Mouse (Mus musculus) thymus, adult 2 months (tissue): ENCODE measurements around the gene Ntf3. TPM values are rescaled to one million over a fixed set of nuclear protein-coding genes. Genes with fewer than 3 reads are reported as not detected.

Experiments
- DNase-seq: peaks from one replicate; pipeline ENCODE4 v3.0.0; 2021
- H3K27ac ChIP-seq: fragments of 200-500 bp; 2 replicates; pipeline ENCODE4 v1.5.1; 2012; ENCODE audit warnings: low read length, control low read depth; ENCODE audit not compliant: control insufficient read depth, insufficient read depth
- H3K27me3 ChIP-seq: fragments of 200-500 bp; 2 replicates; pipeline ENCODE4 v1.6.1; 2012; ENCODE audit warnings: mild to moderate bottlenecking, low read length, moderate library complexity, mixed read lengths; ENCODE audit not compliant: control insufficient read depth, insufficient read depth
- H3K36me3 ChIP-seq: fragments of 200-500 bp; 2 replicates; pipeline ENCODE4 v1.6.1; 2012; ENCODE audit warnings: mild to moderate bottlenecking, low read length, moderate library complexity; ENCODE audit not compliant: control insufficient read depth, insufficient read depth
- H3K4me1 ChIP-seq: fragments of 200-500 bp; replicated peaks from 2 replicates; pipeline ENCODE4 v1.6.1; 2012; ENCODE audit warnings: low read length; ENCODE audit not compliant: control insufficient read depth, insufficient read depth
- H3K4me3 ChIP-seq: fragments of 200-500 bp; 2 replicates; pipeline ENCODE4 v1.5.1; 2012; ENCODE audit warnings: mild to moderate bottlenecking, low read length, control low read depth, moderate library complexity; ENCODE audit not compliant: control insufficient read depth, insufficient read depth
- CTCF ChIP-seq: fragments of 200-500 bp; IDR thresholded peaks from 2 replicates; pipeline ENCODE4 v1.5.1; 2012; ENCODE audit warnings: mild to moderate bottlenecking, control low read depth, low read length, moderate library complexity, borderline replicate concordance; ENCODE audit not compliant: control insufficient read depth, poor library complexity, insufficient read depth; ENCODE audit errors: extremely low read depth
- POLR2A ChIP-seq: fragments of 200-500 bp; IDR thresholded peaks from 2 replicates; pipeline ENCODE4 v1.6.1; 2012; ENCODE audit warnings: mild to moderate bottlenecking, low read length, control low read depth, moderate library complexity; ENCODE audit not compliant: control insufficient read depth, poor library complexity, insufficient read depth; ENCODE audit errors: extremely low read depth
- WGBS: fragments of 180-500 bp; shearing (Covaris S2); methylation state at CpG from one replicate; pipeline ENCODE4 v1.1.7; 2018; 5-methylcytosine and 5-hydroxymethylcytosine counted together
- polyA plus RNA-seq: library from polyadenylated mRNA; depleted of rRNA; stranded (reverse); fragments of >200 nt; gene quantifications from 2 replicates; pipeline ENCODE4 v1.2.3, GENCODE M21; 2012

Ntf3 gene
- polyA plus RNA-seq, 1 experiment: 0.40 TPM

DNA sequence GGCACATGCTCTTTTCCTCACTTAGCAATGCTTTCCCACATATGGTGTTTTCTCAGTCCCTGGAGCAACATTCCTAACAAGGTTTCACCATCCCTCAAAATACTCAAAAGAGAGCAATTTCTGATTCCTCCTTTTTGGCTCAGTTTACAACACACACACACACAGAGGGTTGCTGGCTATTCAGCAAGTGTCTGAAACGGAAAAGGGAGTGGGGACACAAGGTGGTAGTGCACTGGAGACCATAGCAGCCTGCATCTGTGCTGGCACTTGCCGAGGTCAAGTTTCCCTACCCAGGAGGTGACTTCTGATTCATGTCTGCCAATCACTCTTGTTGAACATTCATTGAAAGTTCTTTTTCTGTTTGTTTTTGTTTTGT lies 59.9 kb downstream of the Ntf3 start:
- H3K27me3 ChIP-seq: no peaks in the 10 kb centered on the region
- H3K4me1 ChIP-seq: no peaks in the 10 kb centered on the region
- no peak overlapping the region for H3K27ac ChIP-seq
- H3K36me3 ChIP-seq: no peaks in the 10 kb centered on the region
- no peak for TF ChIP-seq POLR2A
- no peak for TF ChIP-seq CTCF
- no peak for DNase-seq
- 85% methylated on average over 2 of the region's 2 CpGs for WGBS
- no peak overlapping the region for H3K4me3 ChIP-seq

GRCm38 (mm10) chr6:126106051-126106797 lies 60.5 kb downstream of the Ntf3 start:
- DNase-seq: no peak
- Histone ChIP-seq H3K27me3 (no peaks in the 10 kb centered on the region), H3K4me1 (no peaks in the 10 kb centered on the region), H3K36me3 (no peaks in the 10 kb centered on the region), H3K27ac (no peak overlapping the region), H3K4me3 (no peak overlapping the region)
- WGBS: 80% methylated on average over 7 of the region's 7 CpGs
- TF ChIP-seq CTCF: no peak
- no peak for TF ChIP-seq POLR2A

DNA sequence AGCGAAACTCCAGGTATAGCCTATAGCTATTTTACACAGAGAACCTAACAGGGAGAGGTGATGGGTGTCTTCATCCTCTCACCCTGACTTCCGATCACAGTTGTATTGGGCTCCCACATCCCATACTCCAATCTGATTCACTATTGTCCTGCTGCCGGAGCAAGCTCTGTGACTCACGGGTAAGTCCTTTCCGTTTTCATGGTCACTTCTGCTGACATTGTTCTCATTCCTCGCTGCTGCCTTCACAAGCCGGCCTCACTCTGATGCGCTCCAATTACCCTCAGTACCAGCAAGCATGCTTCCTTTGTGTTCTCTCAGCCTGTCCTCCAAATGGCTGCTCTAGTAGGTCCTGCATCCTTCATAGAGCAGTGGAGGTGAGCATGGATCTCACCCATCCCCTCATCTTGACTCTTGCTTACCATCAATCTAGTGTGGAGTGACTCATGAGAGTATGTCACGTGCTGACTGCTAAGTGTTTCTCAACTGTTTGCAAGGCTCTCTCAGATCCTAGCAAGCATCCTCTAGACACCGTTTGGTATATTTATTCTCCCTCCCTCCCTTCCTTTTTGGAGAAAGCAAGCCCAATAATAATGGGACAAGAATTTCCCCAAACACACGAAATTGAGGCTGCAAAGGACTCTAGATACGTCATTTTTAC lies 61.5 kb downstream of the Ntf3 start:
- Histone ChIP-seq H3K4me1 (no peaks in the 10 kb centered on the region), H3K27ac (no peak overlapping the region), H3K4me3 (no peak overlapping the region), H3K36me3 (no peaks in the 10 kb centered on the region), H3K27me3 (no peaks in the 10 kb centered on the region)
- no peak for DNase-seq
- WGBS: 75% methylated on average over 12 of the region's 12 CpGs
- TF ChIP-seq CTCF: no peak

DNA sequence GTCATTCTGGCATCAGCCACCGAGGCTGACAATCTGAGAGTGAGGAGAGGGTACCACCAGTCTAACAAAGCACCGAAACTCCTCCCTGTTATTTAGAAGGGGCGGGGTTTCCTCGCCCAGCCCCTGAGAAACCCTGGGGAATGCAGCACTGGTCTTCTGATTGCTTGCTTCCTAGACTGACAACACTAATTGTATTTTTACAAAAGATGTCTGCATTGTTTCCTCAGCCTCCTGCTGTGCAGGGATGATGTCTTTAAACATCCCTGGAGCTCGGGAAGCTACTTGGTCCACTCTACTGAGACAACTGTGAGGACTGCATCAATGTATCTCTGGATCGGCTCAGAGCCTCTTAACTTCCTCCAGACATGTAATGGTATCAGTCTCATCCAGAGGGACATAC lies 64.1 kb downstream of the Ntf3 start:
- DNase-seq: no peak
- no peak overlapping the region for H3K27ac ChIP-seq
- no peaks in the 10 kb centered on the region for H3K27me3 ChIP-seq
- WGBS: 86% methylated on average over 6 of the region's 6 CpGs
- H3K4me3 ChIP-seq: no peak overlapping the region
- no peaks in the 10 kb centered on the region for H3K36me3 ChIP-seq
- no peak for TF ChIP-seq POLR2A
- TF ChIP-seq CTCF: no peak
- H3K4me1 ChIP-seq: no peaks in the 10 kb centered on the region

DNA sequence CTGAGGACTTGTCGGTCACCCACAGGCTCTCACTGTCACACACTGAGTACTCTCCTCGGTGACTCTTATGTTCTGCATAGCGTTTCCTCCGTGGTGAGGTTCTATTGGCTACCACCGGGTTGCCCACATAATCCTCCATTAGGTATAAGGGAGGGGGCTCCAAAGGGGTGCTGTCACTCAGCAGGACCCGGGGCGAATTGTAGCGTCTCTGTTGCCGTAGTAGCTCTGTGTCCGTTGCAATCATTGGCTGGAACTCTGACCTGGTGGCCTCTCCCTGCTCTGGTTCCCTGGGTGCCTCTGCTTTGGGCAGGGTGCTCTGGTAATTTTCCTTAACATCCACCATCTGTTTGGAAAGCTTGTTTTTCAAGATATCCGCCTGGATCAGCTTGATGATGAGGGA lies 64.7 kb downstream of the Ntf3 start:
- Histone ChIP-seq H3K4me1 (no peaks in the 10 kb centered on the region), H3K27me3 (no peaks in the 10 kb centered on the region), H3K36me3 (no peaks in the 10 kb centered on the region), H3K4me3 (no peak overlapping the region), H3K27ac (no peak overlapping the region)
- WGBS: 95% methylated on average over 11 of the region's 11 CpGs
- no peak for DNase-seq
- TF ChIP-seq CTCF (no peak), POLR2A (no peak)

GRCm38 (mm10) chr6:126100579-126100978 lies 66.1 kb downstream of the Ntf3 start:
- Histone ChIP-seq H3K27me3 (no peaks in the 10 kb centered on the region), H3K36me3 (no peaks in the 10 kb centered on the region), H3K4me3 (no peak overlapping the region), H3K27ac (no peak overlapping the region), H3K4me1 (no peaks in the 10 kb centered on the region)
- DNase-seq: no peak
- no peak for TF ChIP-seq CTCF
- TF ChIP-seq POLR2A: no peak
- 96% methylated on average over 1 of the region's 1 CpGs for WGBS

- 71% methylated on average over 5 of the region's 5 CpGs for WGBS
- Histone ChIP-seq H3K36me3 (no peaks in the 10 kb centered on the region), H3K4me1 (no peaks in the 10 kb centered on the region), H3K4me3 (no peak overlapping the region), H3K27ac (no peak overlapping the region), H3K27me3 (no peaks in the 10 kb centered on the region)
- DNase-seq: no peak
- TF ChIP-seq POLR2A (no peak), CTCF (no peak)
Observed at GRCm38 (mm10) chr6:126097471-126097870, 69.2 kb downstream of the Ntf3 start.
